Mouse (Mus musculus) liver, embryonic 14.5 days (tissue): ENCODE measurements around the gene Kcnip4. TPM values are rescaled to one million over a fixed set of nuclear protein-coding genes. Genes with fewer than 3 reads are reported as not detected.

ENCODE experiments used
- ATAC-seq: fragments of 200-750 bp; cut with Nextera tagmentation; 2 replicates; pipeline ENCODE4 v1.8.0; 2017; ENCODE audit warnings: moderate number of reproducible peaks, mild to moderate bottlenecking, moderate library complexity; ENCODE audit not compliant: insufficient read depth
- DNase-seq, 3 experiments: peaks; one replicate each; pipeline ENCODE4 v3.0.0-alpha.2; 2012 to 2013; ENCODE audit warnings: low read depth in 3 of 3, low spot score in 3 of 3
- H3K27ac ChIP-seq: fragments of 300-500 bp; sonication (generic); 2 replicates; pipeline ENCODE4 v1.5.1; 2014; ENCODE audit warnings: moderate library complexity, mild to moderate bottlenecking, control low read depth, inconsistent platforms
- H3K27me3 ChIP-seq: fragments of 300-500 bp; sonication (generic); 2 replicates; pipeline ENCODE4 v1.6.1; 2014; ENCODE audit warnings: mild to moderate bottlenecking, low read length, moderate library complexity; ENCODE audit not compliant: control insufficient read depth, insufficient read depth
- H3K36me3 ChIP-seq: fragments of 300-500 bp; sonication (generic); replicated peaks from 2 replicates; pipeline ENCODE4 v1.6.1; 2014; ENCODE audit warnings: low read depth; ENCODE audit not compliant: control insufficient read depth, insufficient read depth
- H3K4me1 ChIP-seq, 2 experiments: fragments of 200-500 bp in 1 of 2; fragments of 300-500 bp in 1 of 2; sonication (generic) in 1 of 2; replicated peaks; 2 replicates each; pipeline ENCODE4 v1.6.1; 2012 to 2014; ENCODE audit warnings: antibody characterized with exemption in 1 of 2, inconsistent platforms in 1 of 2, low read length in 1 of 2; ENCODE audit not compliant: control insufficient read depth in 2 of 2, insufficient read depth in 2 of 2
- H3K4me2 ChIP-seq: fragments of 300-500 bp; sonication (generic); 2 replicates; pipeline ENCODE4 v1.6.1; 2014; ENCODE audit warnings: low read depth, mild to moderate bottlenecking, control low read depth, moderate library complexity
- H3K4me3 ChIP-seq, 2 experiments: fragments of 200-500 bp in 1 of 2; fragments of 300-500 bp in 1 of 2; sonication (generic) in 1 of 2; 2 replicates each; pipeline ENCODE4 v1.5.1; 2012 to 2014; ENCODE audit warnings: low read depth in 2 of 2, low read length in 2 of 2, mild to moderate bottlenecking in 2 of 2, control low read depth in 1 of 2, inconsistent platforms in 1 of 2, moderate library complexity in 1 of 2; ENCODE audit not compliant: insufficient read depth in 1 of 2
- H3K9ac ChIP-seq: fragments of 300-500 bp; sonication (generic); replicated peaks from 2 replicates; pipeline ENCODE4 v1.6.1; 2014; ENCODE audit warnings: mild to moderate bottlenecking, control low read depth, moderate library complexity
- H3K9me3 ChIP-seq: fragments of 300-500 bp; sonication (generic); 2 replicates; pipeline ENCODE4 v1.6.1; 2016; ENCODE audit warnings: low read length, mixed read lengths; ENCODE audit not compliant: control insufficient read depth
- CTCF ChIP-seq: IDR thresholded peaks from 2 replicates; pipeline ENCODE4 v1.5.1; 2016; ENCODE audit warnings: antibody characterized with exemption, low read depth, control low read depth
- EP300 ChIP-seq: IDR thresholded peaks from 2 replicates; pipeline ENCODE4 v1.6.1; 2016; ENCODE audit warnings: antibody characterized with exemption, low read depth
- WGBS: fragments of 180-500 bp; shearing (Covaris S2); extraction: QIAGEN DNeasy Blood & Tissue Kit; methylation state at CpG from one replicate; pipeline ENCODE4 v1.1.7; 2014; ENCODE audit not compliant: insufficient replicate concordance; 5-methylcytosine and 5-hydroxymethylcytosine counted together
- polyA plus RNA-seq, 2 experiments: library from polyadenylated mRNA; depleted of rRNA in 1 of 2; stranded (reverse) in 1 of 2; unstranded in 1 of 2; fragments of >200 nt; fragmentation: Nextera tagmentation in 1 of 2; extraction: Ambion mirVana in 1 of 2; gene quantifications; 2 replicates each; pipeline versions ENCODE4 v1.2.1 to v1.2.3; 2012 to 2014

Kcnip4 gene
- polyA plus RNA-seq, 2 experiments: 0.10 TPM; not detected in 1

DNA sequence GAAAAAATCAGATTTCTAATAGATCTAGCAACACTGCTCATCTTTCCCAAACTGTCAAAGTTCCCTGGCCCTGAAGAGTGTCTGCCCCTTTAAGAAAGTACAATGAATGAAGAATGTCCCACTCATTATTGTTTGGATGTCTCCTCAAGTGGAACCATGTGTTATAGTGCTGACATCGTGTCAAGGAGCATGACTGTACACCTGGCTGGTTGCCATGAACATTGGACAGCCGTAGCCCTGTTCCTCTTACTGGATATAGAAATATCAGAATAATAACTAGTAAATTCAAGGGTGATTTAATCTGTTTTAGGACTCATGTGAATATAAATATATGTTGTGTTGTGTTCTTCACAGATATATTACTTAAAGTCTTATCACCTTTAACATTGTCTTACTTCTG is 87.5 kb downstream of the Kcnip4 start:
- DNase-seq: no peak
- H3K27me3 ChIP-seq: no peaks in the 10 kb centered on the region
- H3K4me3 ChIP-seq: no peak overlapping the region
- ATAC-seq: no peak
- H3K9ac ChIP-seq: no peak overlapping the region
- no peaks in the 10 kb centered on the region for H3K9me3 ChIP-seq
- no peaks in the 10 kb centered on the region for H3K4me1 ChIP-seq
- no peak overlapping the region for H3K27ac ChIP-seq
- no peak for TF ChIP-seq CTCF
- no peak for TF ChIP-seq EP300
- no peak overlapping the region for H3K4me2 ChIP-seq
- WGBS: 46% methylated on average over 2 of the region's 2 CpGs
- H3K36me3 ChIP-seq: no peaks in the 10 kb centered on the region

DNA sequence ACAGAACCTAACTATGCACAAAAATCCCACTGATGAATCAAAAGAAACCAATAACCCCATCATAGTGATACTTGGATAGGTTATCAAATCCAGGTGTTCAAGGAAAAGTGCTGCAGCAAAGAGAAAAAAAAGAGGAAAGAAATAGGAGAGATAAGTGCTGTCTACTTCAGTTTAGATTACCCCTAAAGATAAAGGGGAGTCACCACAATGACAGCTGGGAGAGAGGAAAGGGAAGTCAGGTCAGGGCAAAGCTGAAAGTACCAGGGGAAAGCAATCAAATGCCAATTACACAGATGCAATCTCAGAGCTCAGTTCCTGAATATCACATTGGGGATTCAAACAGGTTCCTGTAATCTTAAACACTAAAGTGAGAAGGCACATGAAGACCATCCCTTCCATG is 97.0 kb downstream of the Kcnip4 start:
- no peak overlapping the region for H3K4me2 ChIP-seq
- DNase-seq (no peak), ATAC-seq (no peak)
- no peak overlapping the region for H3K4me3 ChIP-seq
- no peak overlapping the region for H3K9ac ChIP-seq
- H3K9me3 ChIP-seq: no peaks in the 10 kb centered on the region
- no peaks in the 10 kb centered on the region for H3K4me1 ChIP-seq
- H3K27ac ChIP-seq: no peak overlapping the region
- no peak for TF ChIP-seq CTCF
- TF ChIP-seq EP300: no peak
- no peaks in the 10 kb centered on the region for H3K27me3 ChIP-seq
- no peaks in the 10 kb centered on the region for H3K36me3 ChIP-seq

DNA sequence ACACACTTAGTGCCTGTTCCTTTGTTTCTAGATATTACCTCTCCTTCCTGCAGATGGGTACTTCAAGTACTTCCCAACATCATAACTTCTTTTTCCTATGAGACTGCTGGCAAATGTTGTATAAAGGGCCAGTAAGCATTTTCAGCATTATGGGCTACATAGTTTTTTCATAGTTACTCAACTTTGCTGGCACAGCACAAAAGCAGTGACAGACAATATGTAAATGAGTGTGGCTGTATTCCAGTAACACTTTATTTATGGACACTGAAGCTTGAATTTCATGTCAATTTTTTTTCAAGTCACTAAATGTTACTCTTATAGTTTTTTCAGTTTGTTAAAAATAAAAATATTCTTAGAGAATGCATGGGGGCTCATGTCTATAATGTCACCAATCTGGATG is 105.0 kb downstream of the Kcnip4 start:
- H3K9ac ChIP-seq: no peak overlapping the region
- H3K4me3 ChIP-seq: no peak overlapping the region
- no peaks in the 10 kb centered on the region for H3K9me3 ChIP-seq
- ATAC-seq (no peak), DNase-seq (no peak)
- no peaks in the 10 kb centered on the region for H3K27me3 ChIP-seq
- no peaks in the 10 kb centered on the region for H3K36me3 ChIP-seq
- no peak overlapping the region for H3K4me2 ChIP-seq
- TF ChIP-seq EP300 (no peak), CTCF (no peak)
- no peaks in the 10 kb centered on the region for H3K4me1 ChIP-seq
- H3K27ac ChIP-seq: no peak overlapping the region

DNA sequence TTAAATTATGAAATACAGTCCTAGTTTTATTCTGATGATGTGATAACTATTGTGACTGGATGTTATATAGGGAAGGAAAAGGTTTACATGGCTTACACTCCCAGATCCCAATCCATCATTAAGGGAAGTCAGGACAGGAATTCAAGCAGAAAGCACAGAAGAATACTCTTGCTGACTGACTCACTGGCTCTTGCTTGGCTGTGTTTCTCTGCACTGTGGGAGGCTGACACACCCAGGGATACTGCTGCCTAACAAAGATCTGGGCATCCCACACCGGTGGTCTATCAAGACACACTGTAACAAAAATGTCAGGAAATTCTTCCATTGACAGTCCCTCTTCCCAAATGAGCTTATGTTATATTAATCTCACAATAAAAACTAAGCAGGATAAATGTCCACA is 116.4 kb downstream of the Kcnip4 start:
- H3K9ac ChIP-seq: no peak overlapping the region
- H3K27me3 ChIP-seq: no peaks in the 10 kb centered on the region
- H3K36me3 ChIP-seq: no peaks in the 10 kb centered on the region
- H3K4me1 ChIP-seq: no peaks in the 10 kb centered on the region
- no peak overlapping the region for H3K4me2 ChIP-seq
- ATAC-seq (no peak), DNase-seq (no peak)
- WGBS: 59% methylated on average over 1 of the region's 1 CpGs
- H3K9me3 ChIP-seq: no peaks in the 10 kb centered on the region
- no peak overlapping the region for H3K4me3 ChIP-seq
- no peak overlapping the region for H3K27ac ChIP-seq
- TF ChIP-seq EP300 (no peak), CTCF (no peak)

DNA sequence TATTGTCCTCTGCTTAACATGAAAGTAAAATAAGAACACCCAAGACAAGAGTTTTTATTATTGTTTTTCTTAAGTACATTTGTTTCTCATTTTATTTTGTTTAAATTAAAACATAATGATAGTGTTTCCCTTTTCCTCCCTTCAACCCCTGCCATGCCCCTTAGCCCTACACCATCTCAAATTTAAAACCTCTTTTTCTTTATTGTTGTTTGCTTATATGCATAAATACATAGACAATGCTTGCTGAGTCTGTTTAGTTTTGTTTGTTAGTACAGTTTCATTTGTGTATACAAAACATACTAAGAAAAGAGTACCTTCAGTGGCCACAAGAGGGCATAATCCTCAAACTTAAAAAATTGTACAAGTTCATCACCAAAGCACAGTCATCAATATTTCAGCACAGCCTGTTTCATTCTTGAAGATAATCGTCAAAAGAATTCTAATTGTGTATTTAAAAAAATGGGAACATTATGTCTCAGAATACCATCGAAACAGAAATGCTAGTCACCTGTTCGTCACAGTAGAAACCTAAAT is 154.1 kb downstream of the Kcnip4 start:
- H3K27me3 ChIP-seq: no peaks in the 10 kb centered on the region
- H3K9ac ChIP-seq: no peak overlapping the region
- no peaks in the 10 kb centered on the region for H3K36me3 ChIP-seq
- H3K27ac ChIP-seq: no peak overlapping the region
- H3K4me2 ChIP-seq: no peak overlapping the region
- DNase-seq (no peak), ATAC-seq (no peak)
- H3K4me1 ChIP-seq: no peaks in the 10 kb centered on the region
- WGBS: 31% methylated on average over 3 of the region's 3 CpGs
- TF ChIP-seq CTCF (peak; percentile 38; the same call in 1 of the 2 replicates), EP300 (no peak)
- no peak overlapping the region for H3K4me3 ChIP-seq
- H3K9me3 ChIP-seq: no peaks in the 10 kb centered on the region
